Mouse (Mus musculus) MEL-GATA-1-ER (cell line): ENCODE measurements around the gene Olfr615.
"Not testable (repeated sequence)": the region's sequence is repeated elsewhere in the genome, so short reads cannot be mapped to it uniquely, and the experiment has no call there.

Experiments used
- DNase-seq: peaks from one replicate; pipeline ENCODE4 v3.0.0-alpha.2; 2012; ENCODE audit warnings: low read depth; ENCODE audit errors: extremely low read depth

Olfr615 gene

GRCm38 (mm10) chr7:103555779-103556178, at the start of gene Olfr615:
TSS of gene Olfr615 (plus strand) at chr7:103556079.
- DNase-seq = no peak

- no peak for DNase-seq
Measured at GRCm38 (mm10) chr7:103512022-103512421, 43.9 kb upstream of the Olfr615 start, which contains the start of gene Olfr610. TSS of gene Olfr610 (minus strand) at chr7:103512122.

GRCm38 (mm10) chr7:103520746-103521145, 35.1 kb upstream of the Olfr615 start, which contains the start of gene Olfr611:
TSS of gene Olfr611 (minus strand) at chr7:103520846.
- DNase-seq = not testable (repeated sequence)

- DNase-seq = not testable (repeated sequence)
Measured at GRCm38 (mm10) chr7:103542617-103543016, 13.3 kb upstream of the Olfr615 start, which contains the start of gene Olfr612. TSS of gene Olfr612 (minus strand) at chr7:103542717.

- no peak for DNase-seq
Measured at GRCm38 (mm10) chr7:103547774-103548173, 8.1 kb upstream of the Olfr615 start, which contains the start of gene Olfr613. TSS of gene Olfr613 (plus strand) at chr7:103548074.

- no peak for DNase-seq
Measured at GRCm38 (mm10) chr7:103569043-103569442, 13.2 kb downstream of the Olfr615 start, which contains the start of gene Olfr616. TSS of gene Olfr616 (minus strand) at chr7:103569143.

- DNase-seq = no peak
Measured at GRCm38 (mm10) chr7:103572761-103573160, 16.9 kb downstream of the Olfr615 start, which contains the start of gene Olfr617. TSS of gene Olfr617 (plus strand) at chr7:103573061.

- no peak for DNase-seq
Measured at GRCm38 (mm10) chr7:103589803-103590202, 33.9 kb downstream of the Olfr615 start, which contains the start of gene Olfr618. TSS of gene Olfr618 (plus strand) at chr7:103590103.

GRCm38 (mm10) chr7:103600275-103600674, 44.4 kb downstream of the Olfr615 start, which contains the start of gene Olfr619:
TSS of gene Olfr619 (plus strand) at chr7:103600575.
- no peak for DNase-seq

- no peak for DNase-seq
Measured at GRCm38 (mm10) chr7:103607425-103607824, 51.5 kb downstream of the Olfr615 start.

- no peak for DNase-seq
Measured at GRCm38 (mm10) chr7:103612434-103612833, 56.6 kb downstream of the Olfr615 start, which contains the start of gene Olfr620. TSS of gene Olfr620 (minus strand) at chr7:103612534.
